Mouse (Mus musculus): ENCODE measurements around the gene 4921536K21Rik. TPM values are rescaled to one million over a fixed set of nuclear protein-coding genes. Genes with fewer than 3 reads are reported as not detected.

The 4921536K21Rik gene
- polyA plus RNA-seq, 1 experiment, result 56.7 TPM

- Histone ChIP-seq H3K36me3 (ENCODE audit: control insufficient read depth, insufficient read depth, low read length) (no peaks in the 10 kb centered on the region), H3K4me1 (ENCODE audit: control insufficient read depth, insufficient read depth, low read length) (peaks cover 10% of the 10 kb centered on the region), H3K27me3 (ENCODE audit: control insufficient read depth, insufficient read depth, low read length) (no peaks in the 10 kb centered on the region), H3K4me3 (ENCODE audit: control insufficient read depth, low read depth, low read length) (no peak overlapping the region), H3K27ac (ENCODE audit: control insufficient read depth, insufficient read depth, low read depth, low read length) (no peak overlapping the region)
- no peak for TF ChIP-seq POLR2A (IDR thresholded peaks at IDR 0.05; ENCODE audit: control insufficient read depth, low read depth, low read length)
- TF ChIP-seq CTCF (IDR thresholded peaks at IDR 0.05; ENCODE audit: control insufficient read depth, insufficient read depth, insufficient replicate concordance, low read depth, low read length), result no peak
Observed at GRCm38 (mm10) chr11:3849469-3850314, 45.2 kb downstream of the 4921536K21Rik start.

GRCm38 (mm10) chr11:3846351-3846750 is 48.5 kb downstream of the 4921536K21Rik start:
- H3K36me3 ChIP-seq (ENCODE audit: control insufficient read depth, insufficient read depth, low read length), result no peaks in the 10 kb centered on the region
- peaks cover 10% of the 10 kb centered on the region for H3K4me1 ChIP-seq (ENCODE audit: control insufficient read depth, insufficient read depth, low read length)
- no peak overlapping the region for H3K27ac ChIP-seq (ENCODE audit: control insufficient read depth, insufficient read depth, low read depth, low read length)
- no peak overlapping the region for H3K4me3 ChIP-seq (ENCODE audit: control insufficient read depth, low read depth, low read length)
- TF ChIP-seq POLR2A (IDR thresholded peaks at IDR 0.05; ENCODE audit: control insufficient read depth, low read depth, low read length) (no peak), CTCF (IDR thresholded peaks at IDR 0.05; ENCODE audit: control insufficient read depth, insufficient read depth, insufficient replicate concordance, low read depth, low read length) (no peak)
- no peaks in the 10 kb centered on the region for H3K27me3 ChIP-seq (ENCODE audit: control insufficient read depth, insufficient read depth, low read length)

DNA sequence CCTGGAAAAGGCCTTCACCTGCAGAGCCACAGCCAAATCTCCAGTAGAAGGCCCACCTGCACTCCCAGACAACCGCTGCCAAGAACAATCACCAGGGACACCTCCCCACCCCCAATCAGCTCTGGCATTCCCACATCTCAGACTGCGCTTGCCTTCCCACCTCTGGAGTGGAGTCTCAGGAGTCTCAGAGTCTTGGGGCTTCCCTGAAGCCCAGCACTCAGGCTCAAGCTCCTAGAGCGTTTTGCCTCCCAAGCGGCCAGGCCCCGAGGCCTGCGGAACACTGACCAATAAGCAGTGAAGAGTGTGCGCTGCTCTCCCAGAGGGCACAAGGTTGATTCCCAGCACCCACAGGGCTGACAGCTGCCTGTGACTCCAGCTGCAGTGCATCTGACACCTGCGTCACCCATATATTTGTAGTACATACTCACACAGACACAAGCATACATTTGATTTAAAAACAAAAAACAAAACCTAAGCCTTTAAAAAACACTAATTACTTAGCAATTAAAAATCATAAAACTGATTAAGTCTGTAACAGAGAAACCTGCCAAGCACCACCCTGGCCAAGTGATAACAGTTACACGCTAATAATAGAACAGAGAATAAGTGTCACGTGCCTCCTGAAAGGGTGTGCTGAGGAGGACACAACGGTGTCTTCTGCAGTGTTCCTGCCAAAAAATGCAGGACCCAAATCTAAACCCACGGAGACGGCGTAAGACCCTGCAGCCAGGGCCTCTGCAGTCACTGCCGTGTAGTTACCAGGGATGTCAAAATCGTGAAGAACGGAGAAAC is 50.8 kb downstream of the 4921536K21Rik start:
- Histone ChIP-seq H3K27me3 (ENCODE audit: control insufficient read depth, insufficient read depth, low read length) (no peaks in the 10 kb centered on the region), H3K36me3 (ENCODE audit: control insufficient read depth, insufficient read depth, low read length) (no peaks in the 10 kb centered on the region), H3K4me1 (ENCODE audit: control insufficient read depth, insufficient read depth, low read length) (peaks cover 7% of the 10 kb centered on the region), H3K4me3 (ENCODE audit: control insufficient read depth, low read depth, low read length) (no peak overlapping the region), H3K27ac (ENCODE audit: control insufficient read depth, insufficient read depth, low read depth, low read length) (no peak overlapping the region)
- TF ChIP-seq CTCF (IDR thresholded peaks at IDR 0.05; ENCODE audit: control insufficient read depth, insufficient read depth, insufficient replicate concordance, low read depth, low read length), result no peak
- TF ChIP-seq POLR2A (IDR thresholded peaks at IDR 0.05; ENCODE audit: control insufficient read depth, low read depth, low read length), result no peak

Other genes starting within 250 kb of the 4921536K21Rik start
- 15.5 and 16.0 TPM in 2 replicates for gene Morc2a, start 245.9 kb downstream of the 4921536K21Rik start, polyA plus RNA-seq (2012; rRNA removed)
- 710 and 768 TPM in 2 replicates for gene Osbp2, start 31.2 kb downstream of the 4921536K21Rik start, polyA plus RNA-seq (2012; rRNA removed)
- gene Dusp18, start 142 bp upstream of the 4921536K21Rik start, polyA plus RNA-seq (2012; rRNA removed), result 28.1 and 30.4 TPM in 2 replicates
- 0.64 and 0.72 TPM in 2 replicates for gene Slc35e4, start 19.6 kb upstream of the 4921536K21Rik start, polyA plus RNA-seq (2012; rRNA removed)
- 16.2 and 18.5 TPM in 2 replicates for gene Tcn2, start 37.1 kb upstream of the 4921536K21Rik start, polyA plus RNA-seq (2012; rRNA removed)
- gene Pes1, start 68.9 kb upstream of the 4921536K21Rik start, polyA plus RNA-seq (2012; rRNA removed), result 27.1 and 28.5 TPM in 2 replicates
- 1.6 TPM in 2 replicates for gene 4930556J24Rik, start 81.7 kb upstream of the 4921536K21Rik start, polyA plus RNA-seq (2012; rRNA removed)
- 6.6 and 9.8 TPM in 2 replicates for gene Gal3st1, start 88.5 kb upstream of the 4921536K21Rik start, polyA plus RNA-seq (2012; rRNA removed)
- gene Sec14l4, start 136.4 kb upstream of the 4921536K21Rik start, polyA plus RNA-seq (2012; rRNA removed), result 0.42 and 0.56 TPM in 2 replicates
- gene Sec14l3, start 169.7 kb upstream of the 4921536K21Rik start, polyA plus RNA-seq (2012; rRNA removed), result 1.0 and 1.9 TPM in 2 replicates
- gene Mtfp1, start 200.3 kb upstream of the 4921536K21Rik start, polyA plus RNA-seq (2012; rRNA removed), result 9.0 and 10.0 TPM in 2 replicates
- gene Sec14l2, start 228.3 kb upstream of the 4921536K21Rik start, polyA plus RNA-seq (2012; rRNA removed), result 2.2 and 4.8 TPM in 2 replicates
- gene Rnf215, start 240.1 kb upstream of the 4921536K21Rik start, polyA plus RNA-seq (2012; rRNA removed), result 4.2 and 4.5 TPM in 2 replicates

All from testis, adult 2 months (tissue).